Mouse (Mus musculus): ENCODE measurements around the gene Wipf2.
A peak's percentile ranks its signal among the peaks of the same experiment; 100 is the strongest.

Wipf2 gene

DNA sequence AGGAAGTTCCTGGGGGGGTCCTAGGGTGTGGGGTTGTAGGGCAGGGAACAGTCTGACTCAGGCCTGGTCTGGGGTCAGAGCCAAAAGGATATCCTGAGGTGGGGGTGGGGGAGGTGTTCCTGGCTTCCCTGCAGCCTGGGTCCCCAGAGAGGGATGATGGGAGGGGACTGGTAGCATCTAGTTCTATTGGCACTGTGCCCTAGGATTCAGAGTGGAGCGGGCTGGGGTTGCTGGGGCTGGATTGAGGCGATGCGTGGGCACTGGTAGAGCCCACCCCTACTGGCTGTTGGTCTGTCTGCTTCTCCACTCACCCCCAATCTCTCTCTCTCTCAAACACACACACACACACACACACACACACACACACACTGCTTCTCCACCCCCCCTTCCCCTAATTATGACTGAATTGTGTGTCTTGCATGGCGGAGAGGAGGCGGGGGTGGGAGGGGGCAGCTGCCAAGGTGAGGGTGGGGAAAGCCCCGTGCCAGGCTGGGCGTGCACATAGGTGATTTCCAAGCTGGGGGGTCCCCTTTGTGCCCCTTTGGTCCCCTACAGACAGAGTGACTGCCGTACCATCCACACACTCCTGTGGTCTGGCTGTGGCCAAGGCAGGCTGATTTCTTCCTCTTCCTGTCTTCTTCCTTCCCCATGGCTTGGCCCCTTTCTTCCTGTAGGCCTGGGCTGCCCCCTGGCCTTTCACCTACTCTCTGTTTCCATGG is 79.6 kb downstream of the Wipf2 start:
- no peak for TF ChIP-seq GATA4 (IDR thresholded peaks at IDR 0.05; ENCODE audit: insufficient replicate concordance, low read length)

DNA sequence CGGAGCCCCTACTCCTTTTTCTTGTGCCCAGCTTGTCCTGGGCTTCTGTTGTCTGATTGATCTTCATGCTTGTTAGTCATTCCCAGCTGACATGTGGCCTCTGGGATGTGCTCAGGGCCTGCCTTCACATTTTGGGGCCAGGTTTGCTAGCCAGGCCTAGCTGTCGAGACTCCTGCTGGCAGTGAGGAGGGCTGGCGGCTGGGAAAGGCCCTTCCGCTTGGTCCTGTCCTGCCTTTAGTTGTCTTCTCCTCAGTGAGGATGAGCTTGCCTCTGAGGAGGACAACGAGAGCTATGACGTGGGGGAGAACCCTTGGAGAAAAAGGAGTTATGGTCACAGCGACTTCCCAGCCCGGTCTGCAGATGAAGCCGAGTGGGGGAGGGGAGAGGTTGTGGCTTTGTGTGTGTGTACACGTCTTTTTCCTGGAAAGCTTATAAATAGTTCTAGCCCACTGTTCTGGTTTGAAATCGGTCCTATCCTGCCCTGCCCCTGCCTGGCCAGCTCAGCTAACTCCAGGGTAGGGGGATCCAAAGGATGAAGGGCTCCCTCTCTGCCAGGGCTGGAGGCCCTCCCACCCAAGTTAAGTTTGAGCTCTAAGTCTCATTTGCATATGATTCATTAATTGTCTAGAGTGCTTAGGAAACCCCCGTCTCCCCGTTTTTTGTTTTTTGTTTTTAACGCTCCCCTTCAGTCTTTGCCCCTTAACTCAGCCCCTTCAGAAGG is 80.5 kb downstream of the Wipf2 start:
- no peak for TF ChIP-seq GATA4 (IDR thresholded peaks at IDR 0.05; ENCODE audit: insufficient replicate concordance, low read length)

DNA sequence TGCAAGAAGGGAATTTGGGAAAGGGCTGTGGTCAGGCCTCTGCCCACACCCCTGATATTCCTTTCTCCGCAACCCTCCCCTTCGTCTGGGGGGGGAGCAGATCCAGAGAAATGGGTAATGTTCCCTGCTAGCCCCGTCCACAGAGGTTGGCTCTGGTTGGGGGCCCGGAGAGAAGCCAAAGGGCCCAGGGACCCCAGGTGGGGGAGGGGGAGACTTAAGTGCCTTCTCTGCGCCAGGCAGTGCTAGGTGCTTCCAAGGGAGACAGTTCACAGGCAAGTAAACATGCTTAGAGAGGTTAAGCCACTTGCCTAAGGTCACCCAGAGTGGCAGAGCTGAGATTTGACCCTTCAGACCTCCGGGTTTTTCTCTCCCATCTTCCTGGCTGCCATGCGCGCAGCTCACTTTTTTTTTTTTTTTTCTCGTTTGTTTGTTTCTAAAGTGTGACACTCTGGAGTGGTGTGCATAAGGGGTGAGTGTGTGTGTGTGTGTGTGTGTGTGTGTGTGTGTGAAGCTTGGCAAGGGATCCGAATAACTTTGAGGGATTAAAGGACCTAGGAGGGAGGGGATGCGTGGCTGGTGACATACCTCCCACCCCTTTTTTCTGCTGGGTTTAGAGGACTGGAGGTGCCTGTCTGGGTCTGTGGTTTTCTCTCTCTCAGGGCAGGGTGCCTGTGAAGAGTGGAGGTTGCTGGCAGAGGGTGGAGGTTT is 81.6 kb downstream of the Wipf2 start:
- no peak for TF ChIP-seq GATA4 (IDR thresholded peaks at IDR 0.05; ENCODE audit: insufficient replicate concordance, low read length)

DNA sequence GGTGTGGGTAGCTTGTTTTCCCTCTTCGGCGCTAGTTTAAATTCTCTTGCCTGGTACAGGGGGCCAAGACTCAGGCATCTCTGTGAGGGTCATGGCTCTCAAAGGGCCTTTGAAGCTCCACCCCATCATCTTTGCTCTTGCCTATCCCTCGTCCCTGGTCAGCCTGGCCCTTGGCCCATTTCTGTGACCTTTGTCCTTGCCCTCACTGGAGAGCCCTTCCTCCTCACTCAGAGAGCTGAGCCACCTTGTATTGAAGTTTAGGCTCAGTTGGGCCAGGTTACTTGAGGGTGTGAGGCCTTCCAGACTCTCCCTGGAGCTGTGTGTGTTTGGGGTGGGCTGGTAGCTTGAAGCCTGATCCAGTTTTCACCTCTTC is 82.2 kb downstream of the Wipf2 start:
- no peak for TF ChIP-seq GATA4 (IDR thresholded peaks at IDR 0.05; ENCODE audit: insufficient replicate concordance, low read length)

DNA sequence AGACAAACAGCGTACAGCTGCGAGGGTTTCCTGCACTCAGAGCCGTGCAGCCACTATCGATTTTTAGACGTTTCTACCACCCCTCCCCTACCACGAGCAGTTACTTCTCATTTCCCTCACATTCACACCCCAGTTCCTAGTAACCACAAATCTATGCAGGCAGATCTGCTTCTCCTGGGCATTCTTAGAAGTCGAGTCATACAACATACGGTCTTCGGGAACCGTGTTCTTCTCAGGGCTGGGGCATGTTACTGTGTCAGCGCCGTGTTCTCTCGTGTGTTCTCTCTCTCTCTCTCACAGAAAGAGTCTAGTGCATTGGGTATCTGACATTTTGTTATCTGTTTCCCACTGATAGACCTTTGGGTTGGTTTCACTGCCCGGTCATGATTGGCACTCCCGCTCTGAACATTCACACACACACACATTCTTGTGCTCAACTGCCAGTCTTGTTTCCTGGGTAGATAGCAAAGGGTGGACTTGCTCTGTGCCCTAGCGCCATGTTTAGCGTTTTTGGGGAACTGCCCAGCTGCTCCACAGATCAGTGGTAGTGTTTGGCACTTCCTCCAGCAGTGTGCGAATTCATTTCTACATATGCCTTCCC is 84.6 kb downstream of the Wipf2 start:
- no peak for TF ChIP-seq GATA4 (IDR thresholded peaks at IDR 0.05; ENCODE audit: insufficient replicate concordance, low read length)

DNA sequence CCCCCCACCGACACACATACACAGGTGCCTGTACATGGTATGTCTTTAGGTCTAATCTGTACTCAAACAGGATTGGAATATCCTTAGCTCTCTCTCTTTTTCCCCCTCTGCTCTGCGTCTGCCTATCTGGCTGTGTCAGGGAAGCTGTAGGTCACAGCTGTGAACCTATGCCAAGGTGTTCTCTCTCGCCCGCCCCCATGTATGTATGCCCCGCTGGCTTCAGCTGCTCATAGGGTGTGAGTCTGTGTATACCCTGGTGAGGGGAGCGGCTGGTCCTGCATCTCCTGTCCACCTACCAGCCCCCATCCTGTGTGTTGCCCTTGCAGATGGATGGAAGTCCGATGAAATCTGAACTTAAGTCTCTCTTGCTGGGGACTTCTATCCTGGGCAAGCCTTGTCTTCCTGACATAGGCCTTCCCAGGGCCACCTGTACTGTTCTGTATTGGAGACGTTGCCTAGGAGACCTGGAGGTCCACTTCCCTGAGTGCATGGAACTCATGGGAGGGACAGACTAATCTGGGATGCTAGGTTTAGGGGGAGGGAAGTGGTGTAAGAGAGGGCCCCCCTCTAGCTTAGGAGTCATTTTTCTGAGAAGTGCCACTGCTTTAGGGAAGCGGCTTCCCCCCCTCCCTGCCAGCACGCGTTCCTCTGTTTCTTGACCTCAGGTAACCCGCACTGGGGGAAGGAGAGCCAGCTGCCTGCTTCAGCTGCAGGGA is 86.0 kb downstream of the Wipf2 start:
- no peak for TF ChIP-seq GATA4 (IDR thresholded peaks at IDR 0.05; ENCODE audit: insufficient replicate concordance, low read length)

DNA sequence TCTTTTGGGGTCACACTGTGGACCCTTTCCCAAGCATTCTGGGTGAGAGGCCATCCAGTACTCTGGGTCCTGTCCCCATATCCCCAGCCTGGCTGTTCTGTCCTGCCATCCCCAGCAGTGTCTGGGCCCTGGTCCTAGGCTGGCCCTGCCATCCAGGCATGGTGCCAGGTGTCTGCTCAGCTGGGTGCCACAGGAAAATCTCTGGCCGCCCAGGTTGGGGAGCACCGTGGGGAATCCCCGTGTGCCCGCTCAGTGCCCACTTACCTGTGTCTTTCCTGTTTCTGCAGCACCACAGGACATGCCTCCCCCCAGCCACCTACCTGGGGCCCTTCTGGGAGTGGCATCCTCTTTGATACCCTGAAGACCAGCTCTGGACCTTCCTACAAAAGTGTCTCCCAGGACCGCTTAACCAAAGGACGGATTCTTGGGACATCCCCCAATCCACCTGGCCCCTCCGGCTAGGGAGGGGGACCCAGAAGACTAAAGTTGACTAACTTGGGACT is 86.6 kb downstream of the Wipf2 start:
- no peak for TF ChIP-seq GATA4 (IDR thresholded peaks at IDR 0.05; ENCODE audit: insufficient replicate concordance, low read length)

DNA sequence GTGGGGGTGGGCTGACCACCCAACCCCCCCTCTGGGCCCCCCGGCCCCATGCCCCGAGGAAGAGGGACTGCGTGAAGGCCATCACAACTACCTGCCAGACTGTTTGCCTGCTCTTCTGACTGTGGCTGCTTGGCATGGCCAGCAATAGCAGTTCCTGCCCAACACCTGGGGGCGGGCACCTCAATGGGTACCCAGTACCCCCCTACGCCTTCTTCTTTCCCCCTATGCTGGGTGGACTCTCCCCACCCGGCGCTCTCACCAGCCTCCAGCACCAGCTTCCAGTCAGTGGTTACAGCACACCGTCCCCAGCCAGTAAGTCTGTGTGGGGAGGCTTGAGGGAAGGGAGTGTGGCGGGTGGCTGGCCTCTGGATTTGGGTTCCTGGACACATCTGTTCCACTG is 87.0 kb downstream of the Wipf2 start:
- no peak for TF ChIP-seq GATA4 (IDR thresholded peaks at IDR 0.05; ENCODE audit: insufficient replicate concordance, low read length)

DNA sequence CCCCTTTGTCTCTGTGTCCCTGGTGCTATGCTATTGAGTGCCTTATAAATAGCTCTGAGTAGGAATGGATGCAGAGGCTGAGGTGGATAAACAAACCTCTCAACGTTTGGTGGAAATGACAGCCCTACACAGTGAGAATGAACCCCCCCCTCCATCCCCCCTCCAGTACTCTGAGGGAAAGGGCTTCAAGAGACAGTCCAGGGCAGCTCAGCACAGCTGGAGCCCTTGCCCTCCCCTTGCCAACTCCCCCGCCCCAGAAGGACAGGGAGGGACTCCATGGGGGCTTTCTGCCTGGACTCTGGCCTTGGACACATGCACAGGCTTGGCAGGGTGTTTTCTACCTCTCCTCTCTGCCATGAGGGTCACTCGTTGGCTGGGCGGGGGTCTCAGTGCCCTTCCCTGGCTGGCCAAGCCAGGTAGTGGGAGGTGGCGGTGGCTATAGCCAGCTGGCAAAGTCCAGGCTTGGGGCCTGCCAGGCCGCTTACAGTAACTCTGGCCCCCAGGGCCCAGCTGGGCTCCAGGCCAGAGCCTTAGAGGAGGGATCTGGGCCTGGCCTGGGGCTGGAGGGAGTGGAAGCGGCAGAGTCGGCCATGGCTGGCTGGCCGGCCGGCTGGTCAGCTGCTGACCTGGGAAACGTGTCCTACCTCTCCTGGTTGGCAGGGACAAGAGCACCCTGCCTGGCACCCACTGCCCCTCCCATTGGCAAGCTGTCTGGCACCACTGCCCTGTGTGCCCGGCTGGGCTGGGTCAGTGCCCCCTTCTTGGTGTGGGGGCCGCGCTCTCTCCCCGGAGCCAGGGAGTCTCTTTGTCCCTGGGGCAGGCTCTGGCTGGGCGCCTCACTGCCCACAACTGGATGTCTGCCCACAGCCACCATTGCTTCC is 87.8 kb downstream of the Wipf2 start:
- TF ChIP-seq GATA4 (IDR thresholded peaks at IDR 0.05; ENCODE audit: insufficient replicate concordance, low read length): no peak

DNA sequence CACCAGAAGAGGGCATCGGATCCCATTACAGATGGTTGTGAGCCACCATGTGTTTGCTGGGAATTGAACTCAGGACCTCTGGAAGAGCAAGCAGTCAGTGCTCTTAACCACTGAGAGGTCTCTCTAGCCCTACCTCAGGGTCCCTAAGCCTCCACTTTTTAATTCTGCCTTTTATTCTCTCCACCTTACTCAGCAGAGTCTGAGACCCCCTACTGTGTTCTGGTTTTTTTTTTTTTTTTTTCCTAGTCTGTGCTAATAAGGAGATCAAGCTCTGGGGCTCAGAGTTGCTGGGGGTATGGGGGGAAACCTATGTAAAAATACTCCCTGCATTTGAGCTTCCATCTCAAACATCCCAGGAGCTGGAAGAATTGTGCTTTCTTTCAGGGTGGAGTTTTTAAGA is 88.7 kb downstream of the Wipf2 start:
- no peak for TF ChIP-seq GATA4 (IDR thresholded peaks at IDR 0.05; ENCODE audit: insufficient replicate concordance, low read length)

DNA sequence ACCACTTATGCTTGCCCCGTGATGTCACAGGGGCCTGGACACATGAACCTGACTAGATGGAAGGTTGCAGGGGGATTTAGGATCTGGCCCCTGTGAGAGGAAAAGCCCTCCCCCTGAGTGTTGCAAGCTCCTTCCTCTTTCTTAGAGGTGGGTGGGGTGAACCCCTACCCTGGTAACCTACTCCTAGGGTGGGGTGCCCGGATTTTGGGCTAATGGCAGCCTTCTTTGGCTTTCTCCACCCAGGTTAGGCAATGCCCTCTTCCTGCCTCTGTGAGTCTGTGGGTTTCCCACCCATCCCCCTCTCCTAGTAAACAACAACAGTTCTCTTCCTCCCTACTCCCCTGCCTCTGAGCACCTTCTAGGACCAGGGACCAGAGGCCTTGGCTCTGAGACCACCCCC is 89.3 kb downstream of the Wipf2 start:
- TF ChIP-seq GATA4 (IDR thresholded peaks at IDR 0.05; ENCODE audit: insufficient replicate concordance, low read length): no peak

DNA sequence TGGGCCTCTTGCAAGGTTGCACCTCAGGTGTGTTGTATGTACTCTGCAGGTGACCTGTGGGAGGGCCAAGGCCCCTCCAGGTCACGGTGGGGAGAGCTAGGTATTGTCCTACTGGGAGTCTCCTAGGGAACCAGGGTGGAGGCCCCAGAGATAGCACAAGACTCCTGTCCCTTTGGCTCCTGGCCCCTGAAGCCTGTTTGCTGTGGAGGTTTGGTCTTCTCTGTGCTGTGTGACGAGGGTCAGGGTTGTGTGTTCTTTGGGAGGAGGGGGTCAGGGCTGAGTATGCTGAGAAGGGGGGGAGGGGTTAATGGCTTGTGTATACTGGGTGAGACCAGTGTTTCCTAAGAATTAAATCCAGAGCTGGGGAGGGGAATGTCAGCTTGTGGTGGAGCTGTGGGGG is 89.9 kb downstream of the Wipf2 start:
- TF ChIP-seq GATA4 (IDR thresholded peaks at IDR 0.05; ENCODE audit: insufficient replicate concordance, low read length): no peak

DNA sequence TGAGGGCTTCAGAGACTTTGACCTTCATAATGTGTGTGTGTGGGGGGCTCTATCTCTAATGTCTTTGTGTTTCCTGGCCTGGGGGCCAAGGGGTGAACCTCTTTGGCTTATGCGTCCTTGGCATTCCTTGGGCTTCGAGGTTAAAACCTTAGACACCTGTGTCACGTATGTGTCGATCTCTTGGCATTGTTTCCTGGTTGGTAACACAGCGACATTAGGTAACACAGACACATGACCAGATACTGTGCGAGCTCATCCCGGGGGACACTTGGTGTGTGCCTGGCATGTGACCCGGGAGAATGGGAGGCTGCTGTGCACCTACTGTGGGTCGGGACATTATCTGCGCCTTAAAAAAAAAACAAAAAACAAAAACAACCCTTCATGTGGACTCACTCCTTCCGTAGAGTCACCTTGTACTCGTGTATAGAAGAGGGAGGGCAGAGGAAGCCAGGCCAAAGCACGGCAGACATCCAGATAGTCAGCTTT is 90.4 kb downstream of the Wipf2 start:
- TF ChIP-seq GATA4 (IDR thresholded peaks at IDR 0.05; ENCODE audit: insufficient replicate concordance, low read length): no peak

DNA sequence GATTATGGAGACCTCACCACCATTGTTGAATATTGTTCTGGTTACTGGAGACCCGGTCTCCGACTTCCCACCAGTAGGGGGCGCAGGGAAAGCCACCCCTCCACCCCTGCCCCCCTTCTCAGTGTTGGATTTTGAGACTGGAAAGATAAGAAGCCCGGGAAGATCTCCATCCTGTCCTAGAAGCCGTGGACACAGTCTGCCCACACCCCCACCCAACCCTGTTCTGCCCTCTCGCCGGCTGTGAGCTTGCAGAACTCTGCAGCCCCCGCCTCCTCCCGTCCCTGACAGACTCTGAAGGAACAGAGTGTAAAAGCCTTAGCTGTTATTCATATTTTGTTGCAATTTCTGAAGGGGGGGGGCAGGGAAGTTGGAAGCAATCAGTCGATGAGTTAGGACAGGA is 90.9 kb downstream of the Wipf2 start:
- TF ChIP-seq GATA4 (IDR thresholded peaks at IDR 0.05; ENCODE audit: insufficient replicate concordance, low read length): peak; percentile 85; the same call in 1 of the 2 replicates
